Mouse (Mus musculus) bone marrow macrophage, adult 2 months (primary cell): ENCODE data around the gene Phgdh.

Experiments used
- CTCF ChIP-seq: IDR thresholded peaks from 2 replicates; pipeline ENCODE4 v1.5.1; 2012; ENCODE audit warnings: low read depth, mild to moderate bottlenecking, low read length, moderate library complexity
- POLR2A ChIP-seq: IDR thresholded peaks from 2 replicates; pipeline ENCODE4 v1.6.1; 2012; ENCODE audit warnings: mild to moderate bottlenecking, low read depth, low read length, borderline replicate concordance

- TF ChIP-seq CTCF: peak; percentile 52; the same call in 1 of the 2 replicates
- TF ChIP-seq POLR2A: no peak
Observed at GRCm38 (mm10) chr3:98312867-98313266, 26.9 kb downstream of the Phgdh start.
